Mouse (Mus musculus): ENCODE results near the gene Fam90a1a. TPM values are rescaled to one million over a fixed set of nuclear protein-coding genes. Genes with fewer than 3 reads are reported as not detected.
A peak's percentile ranks its signal among the peaks of the same experiment; 100 is the strongest.

Gene Fam90a1a
- polyA plus RNA-seq, 1 experiment from 2014 or later, result not detected

GRCm38 (mm10) chr8:22009403-22009802, 50.9 kb downstream of the Fam90a1a start:
- Histone ChIP-seq H3K27ac (ENCODE audit: low read length) (no peak overlapping the region), H3K36me3 (ENCODE audit: control insufficient read depth, insufficient read depth, low read length) (no peaks in the 10 kb centered on the region), H3K4me2 (ENCODE audit: low read depth, low read length) (no peak overlapping the region), H3K4me3 (ENCODE audit: low read length) (no peak overlapping the region), H3K9ac (ENCODE audit: low read depth, low read length) (no peak overlapping the region), H3K27me3 (replicated peaks; ENCODE audit: control insufficient read depth, insufficient read depth, low read length) (no peaks in the 10 kb centered on the region), H3K9me3 (ENCODE audit: control insufficient read depth, low read length) (no peaks in the 10 kb centered on the region), H3K4me1 (ENCODE audit: control insufficient read depth, insufficient read depth, low read length) (no peaks in the 10 kb centered on the region)
- ATAC-seq, result no peak
- WGBS, result 71% methylated on average over 3 of the region's 3 CpGs

- Histone ChIP-seq H3K36me3 (ENCODE audit: control insufficient read depth, insufficient read depth, low read length) (no peaks in the 10 kb centered on the region), H3K27ac (ENCODE audit: low read length) (no peak overlapping the region), H3K9me3 (ENCODE audit: control insufficient read depth, low read length) (no peaks in the 10 kb centered on the region), H3K4me3 (ENCODE audit: low read length) (no peak overlapping the region), H3K4me1 (ENCODE audit: control insufficient read depth, insufficient read depth, low read length) (no peaks in the 10 kb centered on the region), H3K4me2 (ENCODE audit: low read depth, low read length) (no peak overlapping the region), H3K27me3 (replicated peaks; ENCODE audit: control insufficient read depth, insufficient read depth, low read length) (no peaks in the 10 kb centered on the region), H3K9ac (ENCODE audit: low read depth, low read length) (no peak overlapping the region)
- 73% methylated on average over 24 of the region's 24 CpGs for WGBS
- ATAC-seq, result peak; percentile 87
These were observed 54.7 kb downstream of the Fam90a1a start for GRCm38 (mm10) chr8:22013034-22013707.

Other genes starting within 250 kb of the Fam90a1a start
- 214 and 247 TPM in 2 replicates for gene Defa24, start 224.2 kb upstream of the Fam90a1a start, polyA plus RNA-seq (2015; fragmentation: Nextera tagmentation; extraction: Ambion mirVana)
- not detected in 2 replicates for gene Defb50, start 135.2 kb upstream of the Fam90a1a start, polyA plus RNA-seq (2015; fragmentation: Nextera tagmentation; extraction: Ambion mirVana)
- gene Defb2, start 118.8 kb upstream of the Fam90a1a start, polyA plus RNA-seq (2015; fragmentation: Nextera tagmentation; extraction: Ambion mirVana), result not detected in 2 replicates
- gene Defb10, start 99.8 kb upstream of the Fam90a1a start, polyA plus RNA-seq (2015; fragmentation: Nextera tagmentation; extraction: Ambion mirVana), result not detected in 2 replicates
- not detected in 2 replicates for gene Defb9, start 73.3 kb upstream of the Fam90a1a start, polyA plus RNA-seq (2015; fragmentation: Nextera tagmentation; extraction: Ambion mirVana)
- not detected in 2 replicates for gene Defb11, start 52.3 kb upstream of the Fam90a1a start, polyA plus RNA-seq (2015; fragmentation: Nextera tagmentation; extraction: Ambion mirVana)
- gene Defb15, start 26.0 kb upstream of the Fam90a1a start, polyA plus RNA-seq (2015; fragmentation: Nextera tagmentation; extraction: Ambion mirVana), result not detected in 2 replicates
- not detected in 2 replicates for gene Defb35, start 20.4 kb upstream of the Fam90a1a start, polyA plus RNA-seq (2015; fragmentation: Nextera tagmentation; extraction: Ambion mirVana)
- not detected in 2 replicates for gene Defb13, start 12.0 kb upstream of the Fam90a1a start, polyA plus RNA-seq (2015; fragmentation: Nextera tagmentation; extraction: Ambion mirVana)
- gene Ccdc70, start 11.1 kb downstream of the Fam90a1a start, polyA plus RNA-seq (2015; fragmentation: Nextera tagmentation; extraction: Ambion mirVana), result not detected in 2 replicates
- gene Atp7b, start 101.6 kb downstream of the Fam90a1a start, polyA plus RNA-seq (2015; fragmentation: Nextera tagmentation; extraction: Ambion mirVana), result 4.7 and 5.1 TPM in 2 replicates
- 28.7 and 30.4 TPM in 2 replicates for gene Alg11, start 102.0 kb downstream of the Fam90a1a start, polyA plus RNA-seq (2015; fragmentation: Nextera tagmentation; extraction: Ambion mirVana)
- 0.20 and 0.55 TPM in 2 replicates for gene Nek5, start 166.3 kb downstream of the Fam90a1a start, polyA plus RNA-seq (2015; fragmentation: Nextera tagmentation; extraction: Ambion mirVana)
- gene Nek3, start 207.7 kb downstream of the Fam90a1a start, polyA plus RNA-seq (2015; fragmentation: Nextera tagmentation; extraction: Ambion mirVana), result 4.6 TPM in 2 replicates
- 27.9 and 33.0 TPM in 2 replicates for gene Ckap2, start 227.1 kb downstream of the Fam90a1a start, polyA plus RNA-seq (2015; fragmentation: Nextera tagmentation; extraction: Ambion mirVana)
- 28.9 and 34.0 TPM in 2 replicates for gene Vps36, start 234.1 kb downstream of the Fam90a1a start, polyA plus RNA-seq (2015; fragmentation: Nextera tagmentation; extraction: Ambion mirVana)

All from intestine, embryonic 16.5 days (tissue).